ENCODE assay signal across 10 mouse cellular contexts in genomic region chr13:53178171-53178570, GRCm38 (mm10).
A peak's percentile ranks its signal among the peaks of the same experiment; 100 is the strongest.
DNase-seq lines count a peak whose midpoint lies in the region; ATAC-seq lines count a peak whose summit lies in the region.
"Had no signal": no experiment of that assay in that cellular context is flagged by ENCODE, and none has a peak within 500 bp of the region (broad histone marks: within the 10 kb centered on the region; RNA-seq: fewer than 3 reads in every experiment).

No protein-coding gene starts in this region.

- H3K27ac ChIP-seq in forebrain, embryonic 10.5 days, result peak overlapping the region; percentile 79
- H3K27ac ChIP-seq in forebrain, embryonic 11.5 days (ENCODE audit: low read depth, low read length), result no peak overlapping the region
- no peak overlapping the region for H3K27ac ChIP-seq in intestine, embryonic 15.5 days
- H3K27ac ChIP-seq in midbrain, embryonic 10.5 days (replicated peaks), result peak overlapping the region; percentile 34; the same call in 1 of the 2 replicates

- H3K27me3 ChIP-seq in forebrain, embryonic 10.5 days (ENCODE audit: poor library complexity, severe bottlenecking), result no peaks in the 10 kb centered on the region; the same call in 1 of the 2 replicates
- H3K27me3 ChIP-seq in forebrain, embryonic 11.5 days (ENCODE audit: control insufficient read depth, insufficient read depth, low read length), result no peaks in the 10 kb centered on the region
- H3K27me3 ChIP-seq in intestine, embryonic 15.5 days (replicated peaks), result no peaks in the 10 kb centered on the region
- H3K27me3 ChIP-seq in midbrain, embryonic 10.5 days (ENCODE audit: low read depth, poor library complexity, severe bottlenecking), result peaks cover 34% of the 10 kb centered on the region

- intact Hi-C loops in left cerebral cortex, postnatal 10 days (cut with DNase I), result no loop called here

- DNase-seq in forebrain, embryonic 10.5 days (ENCODE audit: extremely low spot score, low spot score), result no peak
- no peak for DNase-seq in forebrain, embryonic 11.5 days (ENCODE audit: low spot score)
- peak; percentile 84 for DNase-seq in R1 (ENCODE audit: low read depth, low spot score)
- DNase-seq in midbrain, embryonic 10.5 days (ENCODE audit: low spot score), result peak; percentile 21
- DNase-seq in left cerebral cortex, postnatal 10 days (ENCODE audit: extremely low spot score in 1 of 2, low spot score in 2 of 2), result no peak
- DNase-seq in right cerebral cortex, adult 2 months (ENCODE audit: low spot score in 2 of 2), result no peak
- no peak for DNase-seq in cerebellum, adult 18-20 months
- DNase-seq: cerebellum, adult 11 months; layer of hippocampus, postnatal 36 days had no signal

- H3K4me2 ChIP-seq in forebrain, embryonic 11.5 days (ENCODE audit: low read depth, low read length, severe bottlenecking), result no peak overlapping the region
- H3K4me2 ChIP-seq in intestine, embryonic 15.5 days (replicated peaks), result peak overlapping the region; percentile 36; the same call in 1 of the 2 replicates

- peaks cover 2% of the 10 kb centered on the region; the same call in 1 of the 2 replicates for H3K9me3 ChIP-seq in forebrain, embryonic 10.5 days
- H3K9me3 ChIP-seq in forebrain, embryonic 11.5 days (ENCODE audit: control insufficient read depth, low read length), result no peaks in the 10 kb centered on the region
- no peaks in the 10 kb centered on the region for H3K9me3 ChIP-seq in intestine, embryonic 15.5 days
- H3K9me3 ChIP-seq in midbrain, embryonic 10.5 days (replicated peaks), result no peaks in the 10 kb centered on the region

- no peak overlapping the region for H3K9ac ChIP-seq in forebrain, embryonic 11.5 days (ENCODE audit: low read length)
- no peak overlapping the region; the same call in 1 of the 2 replicates for H3K9ac ChIP-seq in intestine, embryonic 15.5 days

- WGBS in forebrain, embryonic 10.5 days, result 53% methylated on average over 4 of the region's 4 CpGs
- 44% methylated on average over 4 of the region's 4 CpGs for WGBS in forebrain, embryonic 11.5 days
- 35% methylated on average over 4 of the region's 4 CpGs for WGBS in intestine, embryonic 15.5 days
- WGBS in midbrain, embryonic 10.5 days, result 34% methylated on average over 4 of the region's 4 CpGs

- no peaks in the 10 kb centered on the region for H3K36me3 ChIP-seq in forebrain, embryonic 10.5 days (replicated peaks)
- no peaks in the 10 kb centered on the region for H3K36me3 ChIP-seq in forebrain, embryonic 11.5 days (ENCODE audit: control insufficient read depth, insufficient read depth, low read length)
- no peaks in the 10 kb centered on the region for H3K36me3 ChIP-seq in intestine, embryonic 15.5 days
- H3K36me3 ChIP-seq in midbrain, embryonic 10.5 days, result no peaks in the 10 kb centered on the region

- H3K4me3 ChIP-seq in forebrain, embryonic 10.5 days, result peak overlapping the region; percentile 19; the same call in 1 of the 2 replicates
- no peak overlapping the region for H3K4me3 ChIP-seq in forebrain, embryonic 11.5 days (ENCODE audit: low read depth, low read length)
- no peak overlapping the region for H3K4me3 ChIP-seq in intestine, embryonic 15.5 days (replicated peaks)
- H3K4me3 ChIP-seq in midbrain, embryonic 10.5 days, result peak overlapping the region; percentile 14; the same call in 1 of the 2 replicates

- no peak; the same call in 1 of the 2 replicates for ATAC-seq in forebrain, embryonic 11.5 days (replicated peaks; ENCODE audit: low FRiP score)
- no peak for ATAC-seq in intestine, embryonic 15.5 days

- peaks cover 81% of the 10 kb centered on the region for H3K4me1 ChIP-seq in forebrain, embryonic 10.5 days
- H3K4me1 ChIP-seq in forebrain, embryonic 11.5 days (replicated peaks; ENCODE audit: control insufficient read depth, insufficient read depth, low read length), result peaks cover 14% of the 10 kb centered on the region; the same call in 1 of the 2 replicates
- H3K4me1 ChIP-seq in intestine, embryonic 15.5 days (replicated peaks), result peaks cover 57% of the 10 kb centered on the region
- H3K4me1 ChIP-seq in midbrain, embryonic 10.5 days, result peaks cover 51% of the 10 kb centered on the region

Comparison
In these comparisons a context has a peak if more than half of its experiments do, and no peak if none do; other contexts are left out.
1. H3K27ac ChIP-seq: peak in forebrain, embryonic 10.5 days (single experiment) and midbrain, embryonic 10.5 days (single experiment); none in forebrain, embryonic 11.5 days (single experiment) and intestine, embryonic 15.5 days (single experiment).
2. H3K4me3 ChIP-seq: peak in forebrain, embryonic 10.5 days (single experiment) and midbrain, embryonic 10.5 days (single experiment); none in forebrain, embryonic 11.5 days (single experiment) and intestine, embryonic 15.5 days (single experiment).
3. DNase-seq: peak in R1 (single experiment) and midbrain, embryonic 10.5 days (single experiment); none in forebrain, embryonic 10.5 days (single experiment), forebrain, embryonic 11.5 days (single experiment), left cerebral cortex, postnatal 10 days (0 of 2), right cerebral cortex, adult 2 months (0 of 2) and cerebellum, adult 18-20 months (0 of 2).